Mouse (Mus musculus) forebrain, embryonic 14.5 days (tissue): ENCODE measurements around the gene Rbm14. TPM values are rescaled to one million over a fixed set of nuclear protein-coding genes. Genes with fewer than 3 reads are reported as not detected.
"Not testable (repeated sequence)": the region's sequence is repeated elsewhere in the genome, so short reads cannot be mapped to it uniquely, and the experiment has no call there.

Experiments used
- ATAC-seq: fragments of 200-750 bp; cut with Nextera tagmentation; 2 replicates; pipeline ENCODE4 v1.8.0; 2017; ENCODE audit warnings: mild to moderate bottlenecking, moderate library complexity
- DNase-seq: peaks from one replicate; pipeline ENCODE4 v3.0.0-alpha.2; 2015; ENCODE audit warnings: low spot score
- H3K27ac ChIP-seq: fragments of 300-500 bp; sonication (generic); 2 replicates; pipeline ENCODE4 v1.5.1; 2014; ENCODE audit warnings: low read depth, mild to moderate bottlenecking, control low read depth, low read length, moderate library complexity
- H3K27me3 ChIP-seq: fragments of 300-500 bp; sonication (generic); replicated peaks from 2 replicates; pipeline ENCODE4 v1.6.1; 2014; ENCODE audit warnings: low read length, control low read depth, mixed read lengths; ENCODE audit not compliant: control insufficient read depth, insufficient read depth
- H3K36me3 ChIP-seq: fragments of 300-500 bp; sonication (generic); 2 replicates; pipeline ENCODE4 v1.6.1; 2014; ENCODE audit warnings: low read length, control low read depth; ENCODE audit not compliant: control insufficient read depth, insufficient read depth
- H3K4me1 ChIP-seq: fragments of 300-500 bp; sonication (generic); 2 replicates; pipeline ENCODE4 v1.6.1; 2014; ENCODE audit warnings: antibody characterized with exemption, low read length, control low read depth; ENCODE audit not compliant: control insufficient read depth, insufficient read depth
- H3K4me2 ChIP-seq: fragments of 300-500 bp; sonication (generic); 2 replicates; pipeline ENCODE4 v1.6.1; 2014; ENCODE audit warnings: mild to moderate bottlenecking, control low read depth, low read length
- H3K4me3 ChIP-seq: fragments of 300-500 bp; sonication (generic); 2 replicates; pipeline ENCODE4 v1.5.1; 2014; ENCODE audit warnings: low read depth, low read length, control low read depth
- H3K9ac ChIP-seq: fragments of 300-500 bp; sonication (generic); 2 replicates; pipeline ENCODE4 v1.6.1; 2014; ENCODE audit warnings: mild to moderate bottlenecking, low read length, control low read depth, moderate library complexity
- H3K9me3 ChIP-seq: fragments of 300-500 bp; sonication (generic); replicated peaks from 2 replicates; pipeline ENCODE4 v1.6.1; 2016; ENCODE audit warnings: low read length, control low read depth, mixed read lengths; ENCODE audit not compliant: control insufficient read depth
- WGBS: fragments of 180-500 bp; shearing (Covaris S2); extraction: QIAGEN DNeasy Blood & Tissue Kit; methylation state at CpG from one replicate; pipeline ENCODE4 v1.1.7; 2014; 5-methylcytosine and 5-hydroxymethylcytosine counted together
- polyA plus RNA-seq: library from polyadenylated mRNA; unstranded; fragments of >200 nt; fragmentation: Nextera tagmentation; extraction: Ambion mirVana; gene quantifications from 2 replicates; pipeline ENCODE4 v1.2.1, GENCODE M21; 2014

Rbm14 gene
- polyA plus RNA-seq, 1 experiment from 2014 or later: 69.1 TPM

DNA sequence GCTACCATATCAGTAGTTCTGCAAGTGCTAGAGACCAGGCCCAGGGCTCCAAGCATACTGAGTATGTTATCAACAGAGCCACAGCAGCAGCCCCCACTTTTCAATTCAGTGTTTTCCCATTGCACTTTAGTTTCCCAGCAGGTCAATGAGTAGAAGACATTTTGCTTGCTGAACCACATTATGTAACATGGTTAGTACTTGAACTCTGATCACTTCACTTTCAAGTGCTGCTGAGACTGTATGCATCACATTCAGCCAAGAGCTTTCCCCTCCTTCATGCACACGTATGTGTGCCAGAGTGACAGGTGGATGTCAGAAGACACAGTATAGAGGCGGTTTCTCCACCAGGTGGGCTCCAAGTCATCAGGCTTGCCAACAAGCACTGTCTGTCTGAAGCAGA lies 28.5 kb downstream of the Rbm14 start:
- no peak overlapping the region for H3K9ac ChIP-seq
- WGBS: 77% methylated on average over 2 of the region's 2 CpGs
- no peak overlapping the region for H3K4me2 ChIP-seq
- no peak for DNase-seq
- 0 out of 2 replicates have a peak, but pooled peaks cover 3% of the 10 kb centered on the region for H3K4me1 ChIP-seq
- no peaks in the 10 kb centered on the region for H3K27me3 ChIP-seq
- no peak overlapping the region for H3K27ac ChIP-seq
- H3K9me3 ChIP-seq: no peaks in the 10 kb centered on the region
- ATAC-seq: no peak
- H3K36me3 ChIP-seq: peaks cover 86% of the 10 kb centered on the region
- no peak overlapping the region for H3K4me3 ChIP-seq

DNA sequence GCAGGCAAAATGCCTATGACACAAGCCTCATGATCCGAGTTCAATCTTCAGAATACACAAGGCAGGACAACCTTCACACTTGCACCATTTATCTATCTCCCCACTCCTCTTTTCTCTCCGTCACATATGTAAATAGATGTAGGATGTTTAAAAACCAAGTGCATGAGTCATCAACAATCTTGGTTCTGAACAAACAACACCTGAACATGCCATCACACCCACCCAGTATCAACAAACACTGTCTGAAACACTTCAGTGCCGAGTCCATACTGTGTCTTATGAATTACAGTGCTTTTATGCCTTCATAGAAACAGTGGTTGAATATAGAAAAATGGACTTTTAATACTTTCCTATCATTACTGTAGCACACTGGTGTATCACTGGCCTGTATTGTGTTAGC lies 38.6 kb downstream of the Rbm14 start:
- Histone ChIP-seq H3K4me3 (no peak overlapping the region), H3K36me3 (peaks cover 87% of the 10 kb centered on the region), H3K9me3 (no peaks in the 10 kb centered on the region), H3K4me1 (no peaks in the 10 kb centered on the region), H3K27ac (no peak overlapping the region), H3K27me3 (no peaks in the 10 kb centered on the region), H3K9ac (no peak overlapping the region), H3K4me2 (no peak overlapping the region)
- ATAC-seq (no peak), DNase-seq (no peak)
- 91% methylated on average over 3 of the region's 3 CpGs for WGBS

DNA sequence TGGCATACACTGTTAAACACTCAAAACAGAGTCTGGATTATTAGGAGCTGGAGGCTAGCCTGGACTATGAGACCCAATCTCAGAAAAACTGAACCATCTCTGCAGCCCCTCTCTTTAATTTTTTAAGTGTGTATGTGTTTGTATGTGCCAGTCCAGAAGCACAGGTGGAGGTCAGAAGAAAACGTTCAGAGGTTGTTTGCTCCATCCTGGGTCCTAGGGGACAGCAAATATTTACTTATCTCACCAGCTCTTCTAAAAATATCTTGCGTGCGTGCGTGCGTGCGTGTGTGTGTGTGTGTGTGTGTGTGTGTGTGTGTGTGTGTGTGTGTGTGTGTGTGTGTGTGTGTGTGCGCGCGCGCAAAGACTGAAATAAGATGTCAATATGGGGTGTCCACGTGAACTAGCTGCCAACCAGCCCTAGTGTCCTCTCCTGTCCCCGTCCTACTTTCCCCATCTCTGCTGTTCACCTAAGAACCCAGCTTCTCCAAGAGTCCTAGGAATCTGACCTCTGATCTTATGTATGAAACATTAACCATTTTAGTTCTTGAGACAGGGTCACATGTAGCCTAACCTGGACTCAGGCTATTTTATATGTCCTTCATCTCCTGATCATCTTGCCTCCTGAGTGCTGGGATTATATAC lies 43.8 kb downstream of the Rbm14 start:
- Histone ChIP-seq H3K4me1 (peaks cover 4% of the 10 kb centered on the region; the same call in 1 of the 2 replicates), H3K9me3 (no peaks in the 10 kb centered on the region), H3K4me2 (no peak overlapping the region), H3K27me3 (no peaks in the 10 kb centered on the region), H3K4me3 (no peak overlapping the region), H3K9ac (no peak overlapping the region), H3K27ac (no peak overlapping the region), H3K36me3 (peaks cover 92% of the 10 kb centered on the region)
- no peak for ATAC-seq
- no peak for DNase-seq
- WGBS: 89% methylated on average over 12 of the region's 12 CpGs

DNA sequence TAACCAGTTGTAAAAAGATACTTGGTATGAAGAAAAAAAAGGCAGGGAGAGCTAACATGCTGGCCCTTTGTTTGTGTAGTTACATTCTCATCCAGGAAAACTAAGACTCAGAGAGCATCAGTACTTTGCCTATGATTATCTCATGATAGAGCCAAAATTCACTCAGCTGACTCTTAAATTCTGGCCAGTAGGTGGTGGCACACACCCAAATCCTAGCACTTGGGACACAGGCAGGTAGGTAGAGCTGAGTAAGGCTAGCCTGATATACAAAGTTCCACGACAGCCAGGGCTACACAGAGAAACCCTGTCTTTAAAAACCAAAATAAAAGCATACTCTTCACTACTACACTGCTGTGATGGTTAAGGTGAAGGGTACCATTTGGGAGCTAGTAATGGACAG lies 48.6 kb downstream of the Rbm14 start:
- DNase-seq: no peak
- H3K36me3 ChIP-seq: peaks cover 80% of the 10 kb centered on the region
- no peak overlapping the region for H3K27ac ChIP-seq

DNA sequence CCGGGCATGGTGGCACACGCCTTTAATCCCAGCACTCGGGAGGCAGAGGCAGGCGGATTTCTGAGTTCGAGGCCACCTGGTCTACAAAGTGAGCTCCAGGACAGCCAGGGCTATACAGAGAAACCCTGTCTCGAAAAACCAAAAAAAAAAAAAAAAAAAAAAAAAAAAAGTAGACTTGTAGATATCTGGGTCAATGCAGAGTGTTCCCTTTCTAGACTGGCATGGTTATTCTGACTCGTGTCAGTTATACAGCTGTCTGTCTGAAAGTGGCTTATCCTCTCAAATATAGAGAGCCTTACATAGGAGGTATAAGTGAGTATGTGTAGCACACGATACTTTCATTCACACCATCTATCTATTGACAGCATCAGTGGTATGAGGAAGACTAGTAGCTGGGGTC lies 50.9 kb downstream of the Rbm14 start:
- H3K4me2 ChIP-seq: peak overlapping the region; percentile 26; the same call in 1 of the 2 replicates

More for the DNA sequence above, 48.6 kb downstream of the Rbm14 start:
- no peak overlapping the region for H3K9ac ChIP-seq
- no peak for ATAC-seq
- no peak overlapping the region for H3K4me3 ChIP-seq
- no peaks in the 10 kb centered on the region for H3K9me3 ChIP-seq
- H3K4me1 ChIP-seq: peaks cover 29% of the 10 kb centered on the region
- H3K27me3 ChIP-seq: no peaks in the 10 kb centered on the region
- 50% methylated on average over 1 of the region's 1 CpGs for WGBS
- H3K4me2 ChIP-seq: no peak overlapping the region

DNA sequence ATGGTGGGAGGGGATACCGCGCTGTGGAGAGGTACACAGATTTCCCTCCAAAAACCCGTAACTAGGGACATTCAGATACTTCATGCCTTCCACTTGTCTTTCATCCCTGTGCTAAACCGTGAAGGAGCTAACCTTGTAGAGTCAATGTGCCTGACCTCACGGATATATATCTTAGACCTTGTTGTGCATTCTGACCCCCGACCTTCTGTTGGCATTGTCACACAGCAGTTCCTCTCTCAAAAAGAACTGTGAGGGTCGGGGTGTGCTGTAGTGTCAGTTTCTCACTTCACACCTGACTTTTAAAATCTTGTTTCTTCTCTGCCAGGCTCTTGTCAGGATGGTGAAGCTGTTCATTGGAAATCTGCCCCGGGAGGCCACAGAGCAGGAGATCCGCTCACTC lies 54.5 kb downstream of the Rbm14 start:
- no peaks in the 10 kb centered on the region for H3K27me3 ChIP-seq
- peak overlapping the region; percentile 88 for H3K9ac ChIP-seq
- peaks cover 40% of the 10 kb centered on the region for H3K36me3 ChIP-seq
- 1% methylated on average over 9 of the region's 9 CpGs for WGBS
- ATAC-seq (no peak), DNase-seq (no peak)
- peak overlapping the region; percentile 54 for H3K4me2 ChIP-seq
- H3K4me3 ChIP-seq: peak overlapping the region; percentile 65
- peak overlapping the region; percentile 98 for H3K27ac ChIP-seq
- peaks cover 29% of the 10 kb centered on the region for H3K4me1 ChIP-seq
- no peaks in the 10 kb centered on the region for H3K9me3 ChIP-seq

More for the DNA sequence above, 50.9 kb downstream of the Rbm14 start:
- not testable (repeated sequence) for ATAC-seq, H3K27me3 ChIP-seq, H3K4me3 ChIP-seq, H3K9ac ChIP-seq, H3K9me3 ChIP-seq, DNase-seq, H3K27ac ChIP-seq
- peaks cover 33% of the 10 kb centered on the region for H3K4me1 ChIP-seq
- 92% methylated on average over 8 of the region's 8 CpGs for WGBS
- peaks cover 63% of the 10 kb centered on the region for H3K36me3 ChIP-seq

DNA sequence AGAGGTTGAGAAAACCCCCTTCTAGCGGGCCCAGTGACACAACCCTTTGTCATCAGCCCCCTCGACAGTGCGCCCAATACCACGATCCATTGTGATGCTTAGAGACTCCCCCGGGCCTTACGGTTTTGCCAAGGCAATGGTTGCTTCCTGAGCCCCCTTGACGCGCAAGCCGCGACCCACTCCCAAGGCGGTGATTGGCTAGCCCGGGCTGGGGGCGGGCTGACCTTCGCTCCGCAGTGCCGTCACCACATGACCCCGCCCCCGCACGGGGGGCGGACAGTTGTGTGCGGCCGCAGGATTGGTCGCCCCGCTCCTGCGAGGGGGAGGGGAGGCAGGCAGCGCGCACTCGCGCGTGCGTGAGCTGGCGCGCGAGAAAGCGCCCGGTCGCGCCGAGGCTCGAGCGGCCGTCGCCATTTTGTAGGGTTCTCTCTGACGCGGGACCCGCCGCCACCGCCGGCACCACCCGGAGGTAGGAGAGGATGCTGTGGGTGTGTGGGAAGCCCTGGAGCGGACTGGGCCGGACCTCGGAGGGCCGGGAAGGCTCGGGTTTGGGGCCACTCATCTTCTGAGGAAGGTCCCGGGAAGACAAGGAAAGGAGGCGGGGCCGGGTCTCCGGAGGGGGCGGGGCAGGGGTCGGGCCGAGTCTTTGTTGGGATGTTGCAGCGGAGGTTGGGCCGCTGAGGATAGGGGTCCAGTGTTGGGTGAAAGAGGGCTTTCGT lies 55.1 kb downstream of the Rbm14 start, which contains the start of gene Rbm4b:
Gene Rbm4b (plus strand): TSS at position 305 of the 719 bp plus-strand sequence.
- H3K9ac ChIP-seq: peak within 1 kb of the TSS; percentile 88
- H3K9me3 ChIP-seq: no peaks in the 10 kb centered on the region
- DNase-seq: peak; percentile 99
- peak within 1 kb of the TSS; percentile 54 for H3K4me2 ChIP-seq
- peak within 1 kb of the TSS; percentile 65 for H3K4me3 ChIP-seq
- under 1% methylated on average over 64 of the region's 65 CpGs for WGBS
- peaks cover 29% of the 10 kb centered on the region for H3K4me1 ChIP-seq
- H3K27me3 ChIP-seq: no peaks in the 10 kb centered on the region
- H3K36me3 ChIP-seq: peaks cover 40% of the 10 kb centered on the region
- peak; percentile 96 for ATAC-seq
- H3K27ac ChIP-seq: peak within 1 kb of the TSS; percentile 98

DNA sequence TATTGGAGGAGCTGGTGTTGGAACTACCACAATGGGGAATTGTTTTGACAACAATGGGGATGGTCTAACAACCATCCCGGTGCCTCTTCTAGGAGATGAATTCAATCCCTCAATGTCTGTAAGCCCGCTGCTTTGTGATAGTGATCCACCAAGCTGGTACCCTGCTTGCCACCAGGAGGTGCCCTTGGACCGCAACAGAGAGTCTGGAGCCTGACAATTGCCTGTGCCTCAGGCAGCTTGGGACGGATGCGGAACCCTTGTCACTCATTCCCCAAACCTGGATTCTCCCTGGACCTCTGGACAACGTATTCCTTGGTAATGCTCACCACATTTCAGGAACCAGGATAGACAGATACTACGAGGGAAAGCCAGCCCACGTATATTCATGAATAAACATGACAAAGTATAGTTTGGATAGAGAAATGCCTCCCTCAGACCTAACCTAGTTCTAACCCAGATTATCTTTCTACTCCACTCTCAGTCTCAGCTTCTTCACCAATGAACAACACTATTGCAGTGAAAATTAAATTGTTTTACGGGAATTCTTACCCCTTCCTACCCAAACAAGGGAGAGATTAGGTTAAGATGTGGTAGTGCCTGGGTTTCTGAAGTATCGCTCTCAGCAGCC lies 55.8 kb downstream of the Rbm14 start:
- peak overlapping the region; percentile 98 for H3K27ac ChIP-seq
- H3K4me1 ChIP-seq: peaks cover 24% of the 10 kb centered on the region
- peaks cover 40% of the 10 kb centered on the region for H3K36me3 ChIP-seq
- H3K4me2 ChIP-seq: peak overlapping the region; percentile 54
- peak overlapping the region; percentile 65 for H3K4me3 ChIP-seq
- 0% methylated on average over 10 of the region's 10 CpGs for WGBS
- no peaks in the 10 kb centered on the region for H3K9me3 ChIP-seq
- ATAC-seq (peak; percentile 81), DNase-seq (peak; percentile 95)
- H3K27me3 ChIP-seq: no peaks in the 10 kb centered on the region
- peak overlapping the region; percentile 88 for H3K9ac ChIP-seq
